Mouse (Mus musculus) megakaryocyte, embryonic 14.5 days (primary cell): Measurements from ENCODE around the gene Abcg4.

Source experiments
- FLI1 ChIP-seq: IDR thresholded peaks from 2 replicates; pipeline ENCODE4 v1.6.1; 2012; ENCODE audit warnings: low read length, inconsistent platforms, mixed read lengths
- GATA1 ChIP-seq: IDR thresholded peaks from 3 replicates; pipeline ENCODE4 v1.6.1; 2012; ENCODE audit warnings: mixed read lengths, low read length, inconsistent platforms, borderline replicate concordance

DNA sequence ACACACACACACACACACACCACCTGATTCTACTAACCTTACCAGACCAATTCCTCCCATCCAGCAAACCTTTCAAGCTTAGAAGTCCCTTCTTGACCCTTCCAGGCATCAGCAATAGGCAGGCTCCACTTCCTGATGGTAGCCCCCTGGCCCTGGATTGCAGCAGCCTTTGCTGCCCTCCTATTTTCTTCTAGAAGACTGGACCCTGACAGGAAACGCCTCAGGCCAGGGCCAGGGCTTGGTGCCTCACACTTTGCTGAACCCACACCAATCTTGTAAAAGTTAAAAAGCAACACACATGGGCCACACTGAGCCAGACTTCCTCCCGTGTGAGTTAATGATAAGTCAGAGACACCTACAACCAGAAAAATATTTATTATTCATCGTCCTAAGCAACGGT lies 51.3 kb downstream of the Abcg4 start:
- no peak for TF ChIP-seq GATA1
- TF ChIP-seq FLI1: no peak
